10 mouse cellular contexts compared by ENCODE assay signal in the genomic region with DNA sequence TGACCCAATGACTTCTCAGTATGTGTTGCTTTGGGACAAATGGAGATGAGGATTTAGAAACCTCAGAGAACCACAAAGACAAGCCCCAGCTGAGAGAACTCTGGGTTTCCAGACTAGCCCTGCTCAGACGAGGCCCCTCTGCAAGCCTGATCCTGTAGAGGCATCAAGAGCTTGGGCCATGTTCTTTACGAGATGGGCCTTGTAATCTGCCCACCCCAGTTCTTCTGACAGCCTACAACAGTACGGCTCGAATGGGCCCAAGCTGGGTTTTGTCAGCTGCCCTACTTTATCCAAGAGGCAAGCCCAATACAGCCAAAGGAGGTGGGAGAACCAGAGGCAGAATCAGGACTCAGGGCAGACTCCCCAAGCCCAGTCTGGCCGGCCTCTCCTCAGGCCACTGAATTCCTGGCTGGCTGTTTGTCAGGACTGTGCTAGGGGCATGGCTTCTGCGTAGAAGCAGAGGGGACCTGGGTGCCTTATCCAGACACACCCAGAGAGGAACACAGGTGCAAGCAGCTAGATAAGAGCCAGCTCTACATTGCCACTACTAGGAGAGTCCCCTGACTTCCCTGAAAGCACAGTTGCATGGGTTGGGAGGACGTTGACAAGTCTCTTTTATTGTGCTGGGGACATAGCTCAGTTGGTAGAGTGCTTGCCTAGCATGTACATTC. TPM values are rescaled to one million over a fixed set of nuclear protein-coding genes. Genes with fewer than 3 reads are reported as not detected.
DNase-seq lines count a peak whose midpoint lies in the region; ATAC-seq lines count a peak whose summit lies in the region.
"Had no signal": no experiment of that assay in that cellular context is flagged by ENCODE, and none has a peak within 500 bp of the region (broad histone marks: within the 10 kb centered on the region; RNA-seq: fewer than 3 reads in every experiment).

No protein-coding gene starts in this region.

- no peaks in the 10 kb centered on the region for H3K9me3 ChIP-seq in hindbrain, embryonic 16.5 days (ENCODE audit: control insufficient read depth, low read length)
- H3K9me3 ChIP-seq in hindbrain, embryonic 14.5 days (ENCODE audit: control insufficient read depth, low read length): no peaks in the 10 kb centered on the region
- no peaks in the 10 kb centered on the region for H3K9me3 ChIP-seq in stomach, embryonic 14.5 days (ENCODE audit: control insufficient read depth, low read depth, low read length)

- H3K4me2 ChIP-seq in hindbrain, embryonic 16.5 days (ENCODE audit: low read length): no peak overlapping the region
- H3K4me2 ChIP-seq in hindbrain, embryonic 14.5 days (replicated peaks): no peak overlapping the region
- H3K4me2 ChIP-seq in stomach, embryonic 14.5 days (replicated peaks; ENCODE audit: low read depth, low read length): no peak overlapping the region

- 83% methylated on average over 7 of the region's 7 CpGs for WGBS in hindbrain, embryonic 16.5 days
- WGBS in hindbrain, embryonic 14.5 days: 85% methylated on average over 7 of the region's 7 CpGs
- WGBS in stomach, embryonic 14.5 days: 75% methylated on average over 7 of the region's 7 CpGs

- no peaks in the 10 kb centered on the region for H3K27me3 ChIP-seq in hindbrain, embryonic 16.5 days (replicated peaks; ENCODE audit: control insufficient read depth, insufficient read depth, low read length)
- H3K27me3 ChIP-seq in hindbrain, embryonic 14.5 days (ENCODE audit: control insufficient read depth, insufficient read depth, low read length): no peaks in the 10 kb centered on the region
- H3K27me3 ChIP-seq in stomach, embryonic 14.5 days (ENCODE audit: control insufficient read depth, insufficient read depth, low read length): no peaks in the 10 kb centered on the region

- ATAC-seq in hindbrain, embryonic 16.5 days: no peak
- no peak for ATAC-seq in hindbrain, embryonic 14.5 days (ENCODE audit: low FRiP score)
- ATAC-seq in common myeloid progenitor, adult 5-6 weeks (replicated peaks; ENCODE audit: low read depth, poor library complexity, severe bottlenecking): peak; percentile 53
- ATAC-seq in stomach, embryonic 14.5 days (ENCODE audit: insufficient number of reproducible peaks, insufficient read depth, low FRiP score, low read depth): peak; percentile 69; the same call in 1 of the 2 replicates
- ATAC-seq: midbrain, embryonic 16.5 days had no signal

- 0 out of 2 replicates have a peak overlapping the region, but pooled peaks have one; percentile 15 for H3K9ac ChIP-seq in hindbrain, embryonic 16.5 days (ENCODE audit: low read depth, low read length)
- no peak overlapping the region for H3K9ac ChIP-seq in hindbrain, embryonic 14.5 days
- no peak overlapping the region for H3K9ac ChIP-seq in stomach, embryonic 14.5 days (replicated peaks; ENCODE audit: low read depth, low read length)

- peaks cover 5% of the 10 kb centered on the region for H3K36me3 ChIP-seq in hindbrain, embryonic 16.5 days (ENCODE audit: control insufficient read depth, insufficient read depth, low read length)
- H3K36me3 ChIP-seq in hindbrain, embryonic 14.5 days (replicated peaks; ENCODE audit: control insufficient read depth, insufficient read depth): peaks cover 32% of the 10 kb centered on the region
- H3K36me3 ChIP-seq in stomach, embryonic 14.5 days (ENCODE audit: control insufficient read depth, insufficient read depth, low read length): peaks cover 18% of the 10 kb centered on the region

- no peak overlapping the region for H3K27ac ChIP-seq in hindbrain, embryonic 16.5 days (ENCODE audit: low read depth, low read length)
- H3K27ac ChIP-seq in hindbrain, embryonic 14.5 days: no peak overlapping the region
- no peak overlapping the region for H3K27ac ChIP-seq in stomach, embryonic 14.5 days (ENCODE audit: low read length)

- DNase-seq in hindbrain, embryonic 14.5 days (ENCODE audit: low spot score): no peak
- peak; percentile 89 for DNase-seq in liver
- no peak for DNase-seq in left cerebral cortex, postnatal 14 days (ENCODE audit: low spot score in 2 of 2)
- DNase-seq in right cerebral cortex, postnatal 36 days (ENCODE audit: low spot score in 2 of 2): no peak
- DNase-seq: adrenal gland, adult 2 months; thymus, postnatal 25 days had no signal

- intact Hi-C loops in left cerebral cortex, postnatal 14 days (cut with DNase I): loop anchor here (5.0 kb wide), 1 partner anchor 321 kb away; no protein-coding TSS in a partner anchor

- H3K4me1 ChIP-seq in hindbrain, embryonic 16.5 days (ENCODE audit: control insufficient read depth, insufficient read depth, low read depth, low read length): peaks cover 7% of the 10 kb centered on the region
- peaks cover 11% of the 10 kb centered on the region for H3K4me1 ChIP-seq in hindbrain, embryonic 14.5 days (replicated peaks; ENCODE audit: control insufficient read depth, insufficient read depth, low read length)
- H3K4me1 ChIP-seq in stomach, embryonic 14.5 days (ENCODE audit: control insufficient read depth, insufficient read depth, low read length): peaks cover 3% of the 10 kb centered on the region; the same call in 1 of the 2 replicates

- no peak overlapping the region for H3K4me3 ChIP-seq in hindbrain, embryonic 16.5 days (ENCODE audit: low read length)
- no peak overlapping the region for H3K4me3 ChIP-seq in hindbrain, embryonic 14.5 days (replicated peaks; ENCODE audit: low read length)
- no peak overlapping the region for H3K4me3 ChIP-seq in stomach, embryonic 14.5 days (ENCODE audit: low read depth, low read length)

RNA-seq across cellular contexts. Expression of a gene that starts 2.7 kb away (rescaled TPM):
- polyA plus RNA-seq in hindbrain, embryonic 16.5 days (2015; fragmentation: Nextera tagmentation; extraction: Ambion mirVana): 55.8 and 64.3 TPM in 2 replicates
- 60.3 and 61.5 TPM in 2 replicates for polyA plus RNA-seq in hindbrain, embryonic 14.5 days (2014; fragmentation: Nextera tagmentation; extraction: Ambion mirVana)
- total RNA-seq in common myeloid progenitor, adult 5-6 weeks (2017): 89.1 and 97.5 TPM in 2 replicates
- polyA plus RNA-seq in stomach, embryonic 14.5 days (2014; fragmentation: Nextera tagmentation; extraction: Ambion mirVana): 118 and 123 TPM in 2 replicates
- total RNA-seq in left cerebral cortex, postnatal 14 days (2021): 10 to 100 TPM; 41.2 to 45.5 TPM

RNA-seq across cellular contexts. Expression of a gene that starts 25.8 kb away (rescaled TPM):
- 19.4 and 23.9 TPM in 2 replicates for polyA plus RNA-seq in hindbrain, embryonic 16.5 days (2015; fragmentation: Nextera tagmentation; extraction: Ambion mirVana)
- polyA plus RNA-seq in hindbrain, embryonic 14.5 days (2014; fragmentation: Nextera tagmentation; extraction: Ambion mirVana): 27.8 and 30.6 TPM in 2 replicates
- 112 and 127 TPM in 2 replicates for total RNA-seq in common myeloid progenitor, adult 5-6 weeks (2017)
- 78.5 and 81.2 TPM in 2 replicates for polyA plus RNA-seq in stomach, embryonic 14.5 days (2014; fragmentation: Nextera tagmentation; extraction: Ambion mirVana)
- total RNA-seq in left cerebral cortex, postnatal 14 days (2021): 10 to 100 TPM; 22.0 to 22.4 TPM

RNA-seq across cellular contexts. Expression of a gene that starts 25.9 kb away (rescaled TPM):
- 33.4 and 34.3 TPM in 2 replicates for polyA plus RNA-seq in hindbrain, embryonic 16.5 days (2015; fragmentation: Nextera tagmentation; extraction: Ambion mirVana)
- polyA plus RNA-seq in hindbrain, embryonic 14.5 days (2014; fragmentation: Nextera tagmentation; extraction: Ambion mirVana): 30.4 and 35.7 TPM in 2 replicates
- total RNA-seq in common myeloid progenitor, adult 5-6 weeks (2017): 24.1 and 27.0 TPM in 2 replicates
- polyA plus RNA-seq in stomach, embryonic 14.5 days (2014; fragmentation: Nextera tagmentation; extraction: Ambion mirVana): 32.4 and 34.3 TPM in 2 replicates
- 1 to 10 TPM; 6.2 to 6.6 TPM for total RNA-seq in left cerebral cortex, postnatal 14 days (2021)

Comparison
In these comparisons a context has a peak if more than half of its experiments do, and no peak if none do; other contexts are left out.
1. ATAC-seq: peak in common myeloid progenitor, adult 5-6 weeks (single experiment) and stomach, embryonic 14.5 days (single experiment); none in hindbrain, embryonic 16.5 days (single experiment) and hindbrain, embryonic 14.5 days (single experiment).